Mouse (Mus musculus): ENCODE results near the gene Pdia5.
A peak's percentile ranks its signal among the peaks of the same experiment; 100 is the strongest.

Gene Pdia5

DNA sequence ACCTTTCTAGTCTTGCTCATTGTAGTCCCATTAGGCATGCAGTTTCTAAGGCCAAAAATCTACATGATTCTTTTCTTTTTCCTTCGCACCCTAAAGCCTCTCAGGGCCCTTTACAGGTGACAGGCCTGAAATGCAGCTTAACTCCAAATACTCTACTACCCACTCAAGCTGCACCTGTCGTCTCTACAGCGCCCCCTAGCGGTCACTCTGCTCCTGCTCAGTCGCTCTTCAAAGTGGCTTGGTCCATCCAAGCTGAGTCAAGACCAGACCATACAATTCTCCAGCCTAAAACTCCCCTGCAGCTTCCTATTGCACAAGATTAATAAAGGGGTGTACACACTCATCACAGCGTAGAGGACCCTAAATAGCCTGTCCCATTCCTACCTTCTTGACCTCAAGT is 130.1 kb downstream of the Pdia5 start:
- DNase-seq (ENCODE audit: low spot score in 2 of 2): peak; percentile 41 to 64

DNA sequence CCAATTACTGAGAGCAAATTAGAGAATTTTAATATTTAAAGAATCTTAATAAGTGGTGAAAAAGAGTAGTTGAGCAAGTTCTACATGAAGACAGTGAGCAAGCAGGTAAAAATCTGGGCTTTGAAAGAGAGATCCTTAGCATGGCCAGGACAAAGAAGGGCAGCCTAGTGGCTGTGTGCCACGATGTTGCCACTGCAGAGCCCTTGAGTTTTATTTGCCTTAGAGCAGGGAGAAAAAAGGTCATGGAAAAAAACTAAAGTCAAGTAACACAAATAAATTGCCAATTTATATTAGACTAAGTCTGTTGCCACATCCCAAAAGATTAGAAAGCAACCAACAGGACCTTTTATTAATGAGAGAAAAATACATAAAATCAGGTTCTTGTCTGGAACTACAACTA is 133.2 kb downstream of the Pdia5 start:
- DNase-seq (ENCODE audit: low spot score in 2 of 2): no peak
